Mouse (Mus musculus) embryonic fibroblast, embryonic 13.5 days (primary cell): Measurements from ENCODE around the gene Htr5a.

Source experiments
- CTCF ChIP-seq: IDR thresholded peaks from 2 replicates; pipeline ENCODE4 v1.5.1; 2011; ENCODE audit warnings: mild to moderate bottlenecking, control low read depth, low read length, moderate library complexity, borderline replicate concordance; ENCODE audit not compliant: insufficient read depth
- POLR2A ChIP-seq: IDR thresholded peaks from 2 replicates; pipeline ENCODE4 v1.6.1; 2011; ENCODE audit warnings: low read depth, mild to moderate bottlenecking, control low read depth, low read length, moderate library complexity

GRCm38 (mm10) chr5:27874211-27874610, 32.3 kb downstream of the Htr5a start:
- TF ChIP-seq CTCF, result no peak
- no peak for TF ChIP-seq POLR2A
